Mouse (Mus musculus) ES-Bruce4 (cell line): Measurements from ENCODE around the gene Ctu2.

Experiments used
- CTCF ChIP-seq: IDR thresholded peaks from one replicate; pipeline ENCODE4 v1.8.1; 2011; ENCODE audit warnings: low read depth, low read length
- EP300 ChIP-seq: IDR thresholded peaks from 2 replicates; pipeline ENCODE4 v1.6.1; 2011; ENCODE audit warnings: low read depth, low read length; ENCODE audit not compliant: insufficient read depth
- POLR2A ChIP-seq: IDR thresholded peaks from one replicate; pipeline ENCODE4 v1.8.1; 2011; ENCODE audit warnings: low read length; ENCODE audit not compliant: insufficient read depth

GRCm38 (mm10) chr8:122474951-122475560, 887 bp upstream of the Ctu2 start:
- TF ChIP-seq POLR2A (no peak), EP300 (no peak), CTCF (no peak)
